ENCODE assay signal across 11 mouse cellular contexts in the genomic region with DNA sequence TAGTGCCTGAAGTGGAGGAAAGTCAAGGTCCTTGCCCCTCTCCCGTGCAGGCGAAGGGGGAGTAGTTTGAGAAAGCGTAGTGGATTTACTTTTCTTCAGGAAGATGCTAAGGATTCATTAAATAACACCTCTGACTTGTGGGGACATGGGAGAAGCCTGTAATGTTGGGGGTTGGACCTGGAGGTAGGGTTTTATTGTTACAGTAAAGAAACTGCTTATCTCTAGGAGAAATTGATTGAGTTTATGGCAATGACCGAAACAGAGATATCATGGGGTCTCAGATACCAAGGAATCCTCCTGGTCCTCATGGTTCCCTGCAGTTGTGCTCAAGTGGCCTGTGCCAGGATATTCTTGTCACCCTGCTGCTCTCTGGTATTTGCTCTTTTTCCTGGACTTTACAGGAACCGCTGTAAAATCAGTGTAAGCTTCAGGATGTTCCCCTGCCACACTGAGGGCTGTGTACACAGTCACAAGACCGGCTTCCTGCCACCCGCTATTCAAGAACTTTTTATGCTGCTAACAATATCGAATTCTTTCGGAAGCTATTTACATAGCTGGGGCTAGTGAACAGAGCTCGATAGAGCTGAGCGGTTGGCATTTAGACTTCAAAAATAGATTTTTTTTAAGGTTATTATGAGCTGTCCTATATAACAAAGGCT.
DNase-seq lines count a peak whose midpoint lies in the region; ATAC-seq and TF ChIP-seq lines count a peak whose summit lies in the region.
"Had no signal": no experiment of that assay in that cellular context is flagged by ENCODE, and none has a peak within 500 bp of the region (broad histone marks: within the 10 kb centered on the region; RNA-seq: fewer than 3 reads in every experiment).

No protein-coding gene starts in this region.

- H3K27me3 ChIP-seq in kidney, adult 2 months (replicated peaks; ENCODE audit: control insufficient read depth, insufficient read depth, low read length): no peaks in the 10 kb centered on the region
- no peaks in the 10 kb centered on the region for H3K27me3 ChIP-seq in embryonic facial prominence, embryonic 14.5 days (replicated peaks; ENCODE audit: control insufficient read depth, insufficient read depth, low read length)
- no peaks in the 10 kb centered on the region for H3K27me3 ChIP-seq in hindbrain, embryonic 15.5 days
- no peaks in the 10 kb centered on the region for H3K27me3 ChIP-seq in midbrain, embryonic 12.5 days
- H3K27me3 ChIP-seq: limb, embryonic 12.5 days had no signal

- no peaks in the 10 kb centered on the region for H3K9me3 ChIP-seq in embryonic facial prominence, embryonic 14.5 days (ENCODE audit: control insufficient read depth, low read length)
- no peaks in the 10 kb centered on the region for H3K9me3 ChIP-seq in hindbrain, embryonic 15.5 days
- H3K9me3 ChIP-seq in midbrain, embryonic 12.5 days: no peaks in the 10 kb centered on the region
- H3K9me3 ChIP-seq: G1E; limb, embryonic 12.5 days had no signal

- H3K4me3 ChIP-seq in kidney, adult 2 months (ENCODE audit: insufficient read depth, low read depth, low read length): no peak overlapping the region
- H3K4me3 ChIP-seq in embryonic facial prominence, embryonic 14.5 days (ENCODE audit: low read depth, low read length): no peak overlapping the region
- H3K4me3 ChIP-seq in hindbrain, embryonic 15.5 days: no peak overlapping the region
- H3K4me3 ChIP-seq in midbrain, embryonic 12.5 days: no peak overlapping the region
- H3K4me3 ChIP-seq: limb, embryonic 12.5 days had no signal

- peaks cover 16% of the 10 kb centered on the region for H3K4me1 ChIP-seq in kidney, adult 2 months (ENCODE audit: control insufficient read depth, insufficient read depth, low read length)
- peaks cover 23% of the 10 kb centered on the region for H3K4me1 ChIP-seq in embryonic facial prominence, embryonic 14.5 days (ENCODE audit: control insufficient read depth, insufficient read depth, low read length)
- peaks cover 29% of the 10 kb centered on the region for H3K4me1 ChIP-seq in hindbrain, embryonic 15.5 days (replicated peaks)
- peaks cover 21% of the 10 kb centered on the region for H3K4me1 ChIP-seq in midbrain, embryonic 12.5 days

- TF ChIP-seq CTCF in kidney, adult 2 months (conservative IDR thresholded peaks at IDR 0.05; ENCODE audit: insufficient read depth, insufficient read length, low read depth, low read length): no peak

- WGBS in kidney, adult 2 months: 39% methylated on average over 11 of the region's 11 CpGs
- WGBS in embryonic facial prominence, embryonic 14.5 days: 67% methylated on average over 11 of the region's 11 CpGs
- 58% methylated on average over 11 of the region's 11 CpGs for WGBS in hindbrain, embryonic 15.5 days
- 61% methylated on average over 11 of the region's 11 CpGs for WGBS in midbrain, embryonic 12.5 days

- no peak overlapping the region for H3K27ac ChIP-seq in kidney, adult 2 months (ENCODE audit: insufficient read depth, low read depth, low read length)
- no peak overlapping the region; the same call in 1 of the 2 replicates for H3K27ac ChIP-seq in embryonic facial prominence, embryonic 14.5 days (replicated peaks; ENCODE audit: low read depth, low read length)
- H3K27ac ChIP-seq in hindbrain, embryonic 15.5 days (replicated peaks): peak overlapping the region; percentile 55
- no peak overlapping the region for H3K27ac ChIP-seq in midbrain, embryonic 12.5 days (replicated peaks)
- H3K27ac ChIP-seq: limb, embryonic 12.5 days had no signal

- DNase-seq in kidney, adult 2 months: peak; percentile 72
- no peak for DNase-seq in kidney, adult 11 months
- DNase-seq in embryonic facial prominence, embryonic 14.5 days (ENCODE audit: low spot score): peak; percentile 48
- DNase-seq in cerebellum, postnatal 25 days: no peak
- DNase-seq in cerebellum, postnatal 36 days: no peak
- DNase-seq in right cerebral cortex, postnatal 14 days: no peak
- DNase-seq: thymus, postnatal 25 days had no signal

- no peaks in the 10 kb centered on the region for H3K36me3 ChIP-seq in kidney, adult 2 months (ENCODE audit: control insufficient read depth, insufficient read depth, low read length)
- no peaks in the 10 kb centered on the region for H3K36me3 ChIP-seq in embryonic facial prominence, embryonic 14.5 days (ENCODE audit: control insufficient read depth, insufficient read depth, low read length)
- no peaks in the 10 kb centered on the region for H3K36me3 ChIP-seq in hindbrain, embryonic 15.5 days
- H3K36me3 ChIP-seq in midbrain, embryonic 12.5 days: no peaks in the 10 kb centered on the region
- H3K36me3 ChIP-seq: G1E; limb, embryonic 12.5 days had no signal

- no peak overlapping the region for H3K4me2 ChIP-seq in embryonic facial prominence, embryonic 14.5 days (ENCODE audit: low read depth, low read length)
- 0 out of 2 replicates have a peak overlapping the region, but pooled peaks have one; percentile 3 for H3K4me2 ChIP-seq in hindbrain, embryonic 15.5 days
- no peak overlapping the region for H3K4me2 ChIP-seq in midbrain, embryonic 12.5 days (replicated peaks)
- H3K4me2 ChIP-seq: limb, embryonic 12.5 days had no signal

- no peak for TF ChIP-seq POLR2A in kidney, adult 2 months (IDR thresholded peaks at IDR 0.05; ENCODE audit: low read depth, low read length)

- ATAC-seq in embryonic facial prominence, embryonic 14.5 days (ENCODE audit: low read depth): peak; percentile 38; the same call in 1 of the 2 replicates
- ATAC-seq in hindbrain, embryonic 15.5 days (ENCODE audit: low FRiP score, low read depth): peak; percentile 20; the same call in 1 of the 2 replicates
- peak; percentile 23; the same call in 1 of the 2 replicates for ATAC-seq in midbrain, embryonic 12.5 days (ENCODE audit: low FRiP score, low read depth)

- no peak overlapping the region for H3K9ac ChIP-seq in embryonic facial prominence, embryonic 14.5 days (ENCODE audit: low read depth, low read length)
- no peak overlapping the region for H3K9ac ChIP-seq in hindbrain, embryonic 15.5 days
- no peak overlapping the region for H3K9ac ChIP-seq in midbrain, embryonic 12.5 days (replicated peaks)
- H3K9ac ChIP-seq: limb, embryonic 12.5 days had no signal

Comparison
In these comparisons a context has a peak if more than half of its experiments do, and no peak if none do; other contexts are left out.
1. DNase-seq: peak in kidney, adult 2 months (single experiment) and embryonic facial prominence, embryonic 14.5 days (single experiment); none in kidney, adult 11 months (single experiment), cerebellum, postnatal 25 days (0 of 2), cerebellum, postnatal 36 days (0 of 2) and right cerebral cortex, postnatal 14 days (single experiment).
2. Peak in every context shown above with its lines, with median percentiles within 50 percentile points of each other: ATAC-seq.